Mouse (Mus musculus) kidney, embryonic 16.5 days (tissue): Measurements from ENCODE around the gene B3galt2. TPM values are rescaled to one million over a fixed set of nuclear protein-coding genes. Genes with fewer than 3 reads are reported as not detected.
A peak's percentile ranks its signal among the peaks of the same experiment; 100 is the strongest.

Source experiments
- ATAC-seq: fragments of 200-750 bp; cut with Nextera tagmentation; 2 replicates; pipeline ENCODE4 v1.8.0; 2017; ENCODE audit warnings: moderate TSS enrichment; ENCODE audit not compliant: low FRiP score, low TSS enrichment
- H3K27ac ChIP-seq: fragments of 300-500 bp; sonication (generic); 2 replicates; pipeline ENCODE4 v1.5.1; 2014; ENCODE audit warnings: low read length
- H3K27me3 ChIP-seq: fragments of 300-500 bp; sonication (generic); 2 replicates; pipeline ENCODE4 v1.6.1; 2014; ENCODE audit warnings: low read length, control low read depth, mixed read lengths; ENCODE audit not compliant: insufficient read depth
- H3K36me3 ChIP-seq: fragments of 300-500 bp; sonication (generic); 2 replicates; pipeline ENCODE4 v1.6.1; 2014; ENCODE audit warnings: low read length, control low read depth, mixed read lengths; ENCODE audit not compliant: insufficient read depth
- H3K4me1 ChIP-seq: fragments of 300-500 bp; sonication (generic); 2 replicates; pipeline ENCODE4 v1.6.1; 2014; ENCODE audit warnings: low read length, control low read depth, mixed read lengths; ENCODE audit not compliant: insufficient read depth
- H3K4me2 ChIP-seq: fragments of 300-500 bp; sonication (generic); replicated peaks from 2 replicates; pipeline ENCODE4 v1.6.1; 2014; ENCODE audit warnings: low read depth, low read length
- H3K4me3 ChIP-seq: fragments of 300-500 bp; sonication (generic); 2 replicates; pipeline ENCODE4 v1.5.1; 2014; ENCODE audit warnings: mild to moderate bottlenecking, low read length
- H3K9ac ChIP-seq: fragments of 300-500 bp; sonication (generic); replicated peaks from 2 replicates; pipeline ENCODE4 v1.6.1; 2014; ENCODE audit warnings: low read length
- H3K9me3 ChIP-seq: fragments of 300-500 bp; sonication (generic); 2 replicates; pipeline ENCODE4 v1.6.1; 2016; ENCODE audit warnings: low read length, control low read depth
- WGBS: fragments of 180-500 bp; shearing (Covaris S2); extraction: QIAGEN DNeasy Blood & Tissue Kit; methylation state at CpG from one replicate; pipeline ENCODE4 v1.1.7; 2014; 5-methylcytosine and 5-hydroxymethylcytosine counted together
- polyA plus RNA-seq: library from polyadenylated mRNA; unstranded; fragments of >200 nt; fragmentation: Nextera tagmentation; extraction: Ambion mirVana; gene quantifications from 2 replicates; pipeline ENCODE4 v1.2.1, GENCODE M21; 2015

B3galt2 gene
- 0.18 and 0.22 TPM in 2 replicates for polyA plus RNA-seq

DNA sequence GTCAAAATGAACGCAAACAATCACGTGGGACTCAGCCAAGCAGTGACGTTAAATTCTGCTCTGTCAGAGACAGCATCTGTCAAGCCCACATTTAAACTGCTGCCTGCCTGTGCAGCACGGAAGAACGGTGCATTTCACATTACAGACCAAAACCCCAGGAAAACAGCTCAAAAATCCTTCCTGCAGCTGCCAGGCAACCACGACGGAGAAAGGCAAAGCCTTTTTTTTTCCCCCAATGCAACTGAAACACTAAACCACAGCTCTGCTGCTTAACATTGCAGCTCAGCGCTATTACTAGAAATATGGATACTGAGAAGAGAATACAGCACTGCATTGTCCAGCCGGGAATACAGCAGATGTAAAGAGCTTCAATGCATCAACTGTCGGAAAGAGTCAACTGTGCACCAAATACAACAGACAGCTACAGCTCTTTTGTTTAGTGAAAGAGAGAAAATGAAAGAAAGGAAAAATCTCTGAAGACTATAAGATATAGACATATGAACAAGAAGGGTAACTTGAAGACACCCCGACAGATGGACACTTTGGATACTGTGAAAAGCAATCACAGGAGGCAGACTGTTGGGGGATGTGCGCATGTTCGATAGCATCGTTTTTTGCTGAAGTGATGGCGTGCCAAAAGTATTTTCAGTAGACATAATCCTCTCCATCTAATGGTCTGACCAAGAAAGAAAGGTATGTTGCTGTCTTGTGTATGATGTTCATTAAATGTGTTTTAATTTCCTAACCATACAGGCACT lies at the start of gene B3galt2:
TSS of gene B3galt2 (plus strand) at position 15 of the 758 bp plus-strand sequence.
- H3K27me3 ChIP-seq, result no peaks in the 10 kb centered on the region
- peak within 1 kb of the TSS; percentile 13; the same call in 1 of the 2 replicates for H3K4me3 ChIP-seq
- ATAC-seq, result no peak
- WGBS, result 56% methylated on average over 15 of the region's 15 CpGs
- H3K9ac ChIP-seq, result peak within 1 kb of the TSS; percentile 38; the same call in 1 of the 2 replicates
- H3K4me2 ChIP-seq, result peak within 1 kb of the TSS; percentile 36
- no peaks in the 10 kb centered on the region for H3K9me3 ChIP-seq
- H3K27ac ChIP-seq, result 0 out of 2 replicates have a peak within 1 kb of the TSS, but pooled peaks have one; percentile 29
- H3K4me1 ChIP-seq, result peaks cover 4% of the 10 kb centered on the region; the same call in 1 of the 2 replicates
- no peaks in the 10 kb centered on the region for H3K36me3 ChIP-seq

- no peak overlapping the region for H3K27ac ChIP-seq
- no peaks in the 10 kb centered on the region for H3K36me3 ChIP-seq
- no peak overlapping the region for H3K9ac ChIP-seq
- no peak for ATAC-seq
- WGBS, result 85% methylated on average over 2 of the region's 2 CpGs
- H3K4me2 ChIP-seq, result no peak overlapping the region
- no peaks in the 10 kb centered on the region for H3K27me3 ChIP-seq
- H3K4me3 ChIP-seq, result no peak overlapping the region
- no peaks in the 10 kb centered on the region for H3K4me1 ChIP-seq
- H3K9me3 ChIP-seq, result no peaks in the 10 kb centered on the region
Measured at GRCm38 (mm10) chr1:143596864-143597263, 43.6 kb upstream of the B3galt2 start.

GRCm38 (mm10) chr1:143608911-143609310 lies 31.6 kb upstream of the B3galt2 start:
- H3K4me2 ChIP-seq, result no peak overlapping the region
- H3K9me3 ChIP-seq, result no peaks in the 10 kb centered on the region
- no peak overlapping the region for H3K9ac ChIP-seq
- no peaks in the 10 kb centered on the region for H3K27me3 ChIP-seq
- no peaks in the 10 kb centered on the region for H3K4me1 ChIP-seq
- peaks cover 13% of the 10 kb centered on the region; the same call in 1 of the 2 replicates for H3K36me3 ChIP-seq
- no peak for ATAC-seq
- no peak overlapping the region for H3K4me3 ChIP-seq
- H3K27ac ChIP-seq, result no peak overlapping the region
- WGBS, result 56% methylated on average over 2 of the region's 2 CpGs

GRCm38 (mm10) chr1:143612901-143613300 lies 27.6 kb upstream of the B3galt2 start:
- H3K4me3 ChIP-seq, result no peak overlapping the region
- H3K9me3 ChIP-seq, result no peaks in the 10 kb centered on the region
- H3K9ac ChIP-seq, result no peak overlapping the region
- 92% methylated on average over 2 of the region's 2 CpGs for WGBS
- no peak overlapping the region for H3K4me2 ChIP-seq
- no peaks in the 10 kb centered on the region for H3K4me1 ChIP-seq
- H3K27ac ChIP-seq, result no peak overlapping the region
- H3K36me3 ChIP-seq, result peaks cover 23% of the 10 kb centered on the region
- ATAC-seq, result no peak
- no peaks in the 10 kb centered on the region for H3K27me3 ChIP-seq

DNA sequence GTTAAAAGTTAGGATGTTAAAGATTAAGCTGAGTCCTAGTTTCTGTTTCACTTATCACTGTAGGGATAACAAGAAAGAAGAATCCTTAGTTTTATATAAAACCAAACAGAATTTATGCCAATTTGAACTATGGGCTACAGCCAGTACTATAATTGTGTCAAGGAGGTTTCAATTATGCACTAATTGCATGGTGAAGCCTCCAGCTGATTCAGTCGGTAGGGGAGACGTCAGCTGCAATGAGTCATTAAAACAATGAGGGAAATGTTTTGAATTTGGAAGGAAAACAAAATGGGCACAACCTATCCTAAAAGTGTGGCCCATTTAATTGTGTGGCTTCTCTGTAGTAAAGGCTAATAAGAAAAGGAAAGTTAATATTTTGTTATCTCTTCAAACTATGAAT lies 20.7 kb upstream of the B3galt2 start:
- Histone ChIP-seq H3K36me3 (peaks cover 20% of the 10 kb centered on the region), H3K4me1 (no peaks in the 10 kb centered on the region), H3K4me3 (no peak overlapping the region), H3K27ac (no peak overlapping the region), H3K27me3 (no peaks in the 10 kb centered on the region), H3K9me3 (no peaks in the 10 kb centered on the region), H3K9ac (no peak overlapping the region), H3K4me2 (no peak overlapping the region)
- no peak for ATAC-seq
- 58% methylated on average over 2 of the region's 2 CpGs for WGBS

- no peaks in the 10 kb centered on the region for H3K9me3 ChIP-seq
- no peak for ATAC-seq
- H3K27me3 ChIP-seq, result no peaks in the 10 kb centered on the region
- H3K27ac ChIP-seq, result no peak overlapping the region
- no peak overlapping the region for H3K9ac ChIP-seq
- H3K4me3 ChIP-seq, result no peak overlapping the region
- peaks cover 24% of the 10 kb centered on the region for H3K36me3 ChIP-seq
- no peaks in the 10 kb centered on the region for H3K4me1 ChIP-seq
- no peak overlapping the region for H3K4me2 ChIP-seq
Measured at GRCm38 (mm10) chr1:143621930-143622329, 18.5 kb upstream of the B3galt2 start.

DNA sequence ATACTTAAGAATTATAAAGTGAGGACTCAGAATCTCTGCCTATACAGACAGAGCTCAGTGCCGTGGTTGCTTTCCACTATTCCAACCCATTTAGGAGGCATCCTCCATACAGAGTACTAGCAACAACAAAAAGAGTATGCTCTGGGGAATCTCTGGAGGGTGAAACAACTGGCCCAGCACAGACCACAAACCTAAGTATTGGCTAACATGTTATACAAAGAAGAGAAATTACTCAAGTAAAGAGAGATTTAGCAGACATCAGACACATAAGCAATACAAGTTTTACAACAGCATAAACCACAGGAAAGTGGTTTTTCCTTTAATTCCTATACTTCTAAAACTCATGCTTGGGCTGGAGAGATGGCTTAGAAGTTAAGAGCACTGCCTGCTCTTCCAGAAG lies 17.8 kb upstream of the B3galt2 start:
- Histone ChIP-seq H3K27me3 (no peaks in the 10 kb centered on the region), H3K4me3 (no peak overlapping the region), H3K4me2 (no peak overlapping the region), H3K36me3 (peaks cover 24% of the 10 kb centered on the region; the same call in 1 of the 2 replicates), H3K27ac (no peak overlapping the region), H3K9ac (no peak overlapping the region), H3K9me3 (no peaks in the 10 kb centered on the region), H3K4me1 (no peaks in the 10 kb centered on the region)
- no peak for ATAC-seq
- WGBS, result 96% methylated on average over 1 of the region's 1 CpGs

GRCm38 (mm10) chr1:143631337-143631736 lies 9.1 kb upstream of the B3galt2 start:
- Histone ChIP-seq H3K9me3 (no peaks in the 10 kb centered on the region), H3K4me2 (no peak overlapping the region), H3K4me1 (no peaks in the 10 kb centered on the region), H3K4me3 (no peak overlapping the region), H3K27me3 (no peaks in the 10 kb centered on the region), H3K9ac (no peak overlapping the region), H3K27ac (no peak overlapping the region), H3K36me3 (peaks cover 7% of the 10 kb centered on the region; the same call in 1 of the 2 replicates)
- no peak for ATAC-seq
- 63% methylated on average over 7 of the region's 7 CpGs for WGBS

- WGBS, result 82% methylated on average over 1 of the region's 1 CpGs
- Histone ChIP-seq H3K36me3 (no peaks in the 10 kb centered on the region), H3K27me3 (no peaks in the 10 kb centered on the region), H3K4me3 (no peak overlapping the region), H3K4me2 (no peak overlapping the region), H3K27ac (no peak overlapping the region), H3K9ac (no peak overlapping the region), H3K4me1 (no peaks in the 10 kb centered on the region), H3K9me3 (no peaks in the 10 kb centered on the region)
- ATAC-seq, result no peak
Measured at GRCm38 (mm10) chr1:143632361-143632760, 8.1 kb upstream of the B3galt2 start.

DNA sequence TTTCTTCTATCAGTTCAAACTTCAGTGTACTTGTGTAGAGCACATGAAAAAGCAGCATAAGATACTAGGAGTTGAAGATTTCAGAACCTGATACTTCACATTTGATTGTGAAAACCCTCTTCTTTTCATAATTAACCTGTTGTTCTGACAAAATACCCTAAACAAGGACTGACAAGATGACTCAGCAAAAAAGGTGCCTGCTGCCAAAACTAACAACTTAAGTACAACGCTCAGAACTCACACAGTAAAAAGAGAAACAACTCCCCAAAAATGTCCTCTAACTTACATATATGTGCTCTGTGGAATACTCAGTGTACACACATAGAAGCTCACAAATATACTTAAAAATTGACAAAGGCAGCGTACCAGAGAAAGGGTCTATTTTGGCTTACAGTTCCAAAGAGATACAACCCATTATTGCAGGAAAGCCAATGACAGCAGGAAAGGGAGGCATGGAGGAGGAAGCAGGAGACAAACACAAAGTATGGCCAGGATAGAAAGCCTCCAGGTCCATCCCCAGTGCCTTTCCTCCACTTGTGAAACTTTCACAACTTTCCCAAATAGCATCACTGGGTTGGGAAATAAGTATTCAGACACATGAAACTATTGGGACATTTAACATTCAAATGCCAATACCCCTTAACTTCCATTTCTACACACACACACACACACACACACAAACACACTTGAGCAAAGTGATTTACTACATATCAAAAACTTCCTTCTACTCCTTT lies 7.4 kb upstream of the B3galt2 start:
- WGBS, result 74% methylated on average over 2 of the region's 2 CpGs
- Histone ChIP-seq H3K4me3 (no peak overlapping the region), H3K9ac (no peak overlapping the region), H3K9me3 (no peaks in the 10 kb centered on the region), H3K4me1 (no peaks in the 10 kb centered on the region), H3K27me3 (no peaks in the 10 kb centered on the region), H3K36me3 (no peaks in the 10 kb centered on the region), H3K27ac (no peak overlapping the region), H3K4me2 (no peak overlapping the region)
- ATAC-seq, result no peak
